Mouse (Mus musculus): ENCODE data around the gene Ube2c.

Ube2c gene

GRCm38 (mm10) chr2:164792400-164793190 is 22.9 kb downstream of the Ube2c start:
- TF ChIP-seq GATA4 (IDR thresholded peaks at IDR 0.05; ENCODE audit: insufficient replicate concordance, low read length), result no peak

- TF ChIP-seq GATA4 (IDR thresholded peaks at IDR 0.05; ENCODE audit: insufficient replicate concordance, low read length), result no peak
Observed at GRCm38 (mm10) chr2:164793236-164793635, 23.5 kb downstream of the Ube2c start.

- no peak for TF ChIP-seq GATA4 (IDR thresholded peaks at IDR 0.05; ENCODE audit: insufficient replicate concordance, low read length)
Observed at GRCm38 (mm10) chr2:164793772-164794171, 24.1 kb downstream of the Ube2c start.

GRCm38 (mm10) chr2:164794293-164794692 is 24.6 kb downstream of the Ube2c start:
- TF ChIP-seq GATA4 (IDR thresholded peaks at IDR 0.05; ENCODE audit: insufficient replicate concordance, low read length), result peak; percentile 33; the same call in 1 of the 2 replicates

- no peak for TF ChIP-seq GATA4 (IDR thresholded peaks at IDR 0.05; ENCODE audit: insufficient replicate concordance, low read length)
Observed at GRCm38 (mm10) chr2:164795868-164796267, 26.2 kb downstream of the Ube2c start.

- no peak for TF ChIP-seq GATA4 (IDR thresholded peaks at IDR 0.05; ENCODE audit: insufficient replicate concordance, low read length)
Observed at GRCm38 (mm10) chr2:164800252-164801004, 30.7 kb downstream of the Ube2c start.

- peak; percentile 30; the same call in 1 of the 2 replicates for TF ChIP-seq GATA4 (IDR thresholded peaks at IDR 0.05; ENCODE audit: insufficient replicate concordance, low read length)
Observed at GRCm38 (mm10) chr2:164803201-164803920, 33.7 kb downstream of the Ube2c start.

GRCm38 (mm10) chr2:164803921-164804313 is 34.2 kb downstream of the Ube2c start:
- TF ChIP-seq GATA4 (IDR thresholded peaks at IDR 0.05; ENCODE audit: insufficient replicate concordance, low read length), result no peak

GRCm38 (mm10) chr2:164804533-164805331 is 35.0 kb downstream of the Ube2c start, which contains the start of the genes Acot8 and Zswim3:
TSS of gene Acot8 (minus strand) at chr2:164804882.
TSS of gene Zswim3 (plus strand) at chr2:164805098.
- no peak for TF ChIP-seq GATA4 (IDR thresholded peaks at IDR 0.05; ENCODE audit: insufficient replicate concordance, low read length)

GRCm38 (mm10) chr2:164805332-164805718 is 35.6 kb downstream of the Ube2c start:
- no peak for TF ChIP-seq GATA4 (IDR thresholded peaks at IDR 0.05; ENCODE audit: insufficient replicate concordance, low read length)

GRCm38 (mm10) chr2:164806614-164807013 is 36.9 kb downstream of the Ube2c start:
- TF ChIP-seq GATA4 (IDR thresholded peaks at IDR 0.05; ENCODE audit: insufficient replicate concordance, low read length), result no peak

GRCm38 (mm10) chr2:164813557-164813956 is 43.9 kb downstream of the Ube2c start:
- TF ChIP-seq GATA4 (IDR thresholded peaks at IDR 0.05; ENCODE audit: insufficient replicate concordance, low read length), result no peak

- no peak for TF ChIP-seq GATA4 (IDR thresholded peaks at IDR 0.05; ENCODE audit: insufficient replicate concordance, low read length)
Observed at GRCm38 (mm10) chr2:164815348-164815747, 45.6 kb downstream of the Ube2c start.

GRCm38 (mm10) chr2:164815821-164816220 is 46.1 kb downstream of the Ube2c start:
- no peak for TF ChIP-seq GATA4 (IDR thresholded peaks at IDR 0.05; ENCODE audit: insufficient replicate concordance, low read length)

- TF ChIP-seq GATA4 (IDR thresholded peaks at IDR 0.05; ENCODE audit: insufficient replicate concordance, low read length), result no peak
Observed at GRCm38 (mm10) chr2:164817206-164817605, 47.5 kb downstream of the Ube2c start.
